Mouse (Mus musculus): ENCODE measurements around the gene Lemd2.

- TF ChIP-seq POLR2A (IDR thresholded peaks at IDR 0.05; ENCODE audit: insufficient read length, low read depth) = no peak
- no peak for TF ChIP-seq MYOD1 (IDR thresholded peaks at IDR 0.05; ENCODE audit: control insufficient read depth in 1 of 3, insufficient read length in 2 of 3, low read depth in 2 of 3)
- TF ChIP-seq MAX (IDR thresholded peaks at IDR 0.05; ENCODE audit: low read depth) = no peak
- TF ChIP-seq TCF12 (IDR thresholded peaks at IDR 0.05; ENCODE audit: insufficient read depth, poor library complexity, severe bottlenecking) = no peak
- no peak for TF ChIP-seq TCF3 (IDR thresholded peaks at IDR 0.05; ENCODE audit: insufficient read length, low read depth)
- TF ChIP-seq CEBPB (IDR thresholded peaks at IDR 0.05; ENCODE audit: insufficient read depth, poor library complexity, severe bottlenecking) = no peak
- no peak for TF ChIP-seq USF1 (IDR thresholded peaks at IDR 0.05; ENCODE audit: low read depth)
- TF ChIP-seq E2F4 (IDR thresholded peaks at IDR 0.05; ENCODE audit: insufficient read depth) = no peak
- no peak for TF ChIP-seq REST (IDR thresholded peaks at IDR 0.05; ENCODE audit: insufficient read depth, insufficient read length)
Measured at GRCm38 (mm10) chr17:27158439-27158838, 45.8 kb downstream of the Lemd2 start.
